Mouse (Mus musculus): Measurements from ENCODE around the gene Abhd17b. TPM values are rescaled to one million over a fixed set of nuclear protein-coding genes. Genes with fewer than 3 reads are reported as not detected.
A peak's percentile ranks its signal among the peaks of the same experiment; 100 is the strongest.

Abhd17b gene
- polyA plus RNA-seq, 1 experiment from 2014 or later: 42.7 TPM

GRCm38 (mm10) chr19:21725168-21725567, 72.2 kb downstream of the Abhd17b start:
- Histone ChIP-seq H3K4me2 (ENCODE audit: low read depth, low read length) (no peak overlapping the region), H3K27ac (replicated peaks; ENCODE audit: low read depth, low read length) (no peak overlapping the region), H3K4me1 (ENCODE audit: control insufficient read depth, insufficient read depth, low read length) (no peaks in the 10 kb centered on the region), H3K27me3 (ENCODE audit: control insufficient read depth, insufficient read depth, low read length) (no peaks in the 10 kb centered on the region), H3K9ac (replicated peaks; ENCODE audit: low read length) (no peak overlapping the region), H3K36me3 (replicated peaks; ENCODE audit: control insufficient read depth, insufficient read depth, low read depth, low read length) (no peaks in the 10 kb centered on the region), H3K4me3 (ENCODE audit: low read depth, low read length) (no peak overlapping the region), H3K9me3 (replicated peaks; ENCODE audit: control insufficient read depth, low read length) (no peaks in the 10 kb centered on the region)
- DNase-seq (ENCODE audit: low spot score) (no peak), ATAC-seq (replicated peaks; ENCODE audit: insufficient number of reproducible peaks, low FRiP score, low TSS enrichment, low read depth) (no peak)
- WGBS: 97% methylated on average over 1 of the region's 1 CpGs

- DNase-seq (ENCODE audit: low spot score): no peak
- WGBS: 45% methylated on average over 2 of the region's 2 CpGs
- Histone ChIP-seq H3K9me3 (replicated peaks; ENCODE audit: control insufficient read depth, low read length) (no peaks in the 10 kb centered on the region), H3K27ac (replicated peaks; ENCODE audit: low read depth, low read length) (no peak overlapping the region), H3K36me3 (replicated peaks; ENCODE audit: control insufficient read depth, insufficient read depth, low read depth, low read length) (no peaks in the 10 kb centered on the region), H3K4me1 (ENCODE audit: control insufficient read depth, insufficient read depth, low read length) (no peaks in the 10 kb centered on the region), H3K4me3 (ENCODE audit: low read depth, low read length) (no peak overlapping the region), H3K27me3 (ENCODE audit: control insufficient read depth, insufficient read depth, low read length) (no peaks in the 10 kb centered on the region), H3K9ac (replicated peaks; ENCODE audit: low read length) (no peak overlapping the region), H3K4me2 (ENCODE audit: low read depth, low read length) (no peak overlapping the region)
- ATAC-seq (replicated peaks; ENCODE audit: insufficient number of reproducible peaks, low FRiP score, low TSS enrichment, low read depth): no peak
Measured at GRCm38 (mm10) chr19:21727081-21727480, 74.1 kb downstream of the Abhd17b start.

- no peak overlapping the region for H3K9ac ChIP-seq (replicated peaks; ENCODE audit: low read length)
- no peaks in the 10 kb centered on the region for H3K27me3 ChIP-seq (ENCODE audit: control insufficient read depth, insufficient read depth, low read length)
- H3K4me1 ChIP-seq (ENCODE audit: control insufficient read depth, insufficient read depth, low read length): no peaks in the 10 kb centered on the region
- H3K9me3 ChIP-seq (replicated peaks; ENCODE audit: control insufficient read depth, low read length): no peaks in the 10 kb centered on the region
- WGBS: 93% methylated on average over 6 of the region's 6 CpGs
- H3K4me2 ChIP-seq (ENCODE audit: low read depth, low read length): no peak overlapping the region
- H3K36me3 ChIP-seq (replicated peaks; ENCODE audit: control insufficient read depth, insufficient read depth, low read depth, low read length): no peaks in the 10 kb centered on the region
- H3K4me3 ChIP-seq (ENCODE audit: low read depth, low read length): no peak overlapping the region
- H3K27ac ChIP-seq (replicated peaks; ENCODE audit: low read depth, low read length): no peak overlapping the region
- DNase-seq (ENCODE audit: low spot score) (no peak), ATAC-seq (replicated peaks; ENCODE audit: insufficient number of reproducible peaks, low FRiP score, low TSS enrichment, low read depth) (no peak)
Measured at GRCm38 (mm10) chr19:21728342-21728741, 75.4 kb downstream of the Abhd17b start.

DNA sequence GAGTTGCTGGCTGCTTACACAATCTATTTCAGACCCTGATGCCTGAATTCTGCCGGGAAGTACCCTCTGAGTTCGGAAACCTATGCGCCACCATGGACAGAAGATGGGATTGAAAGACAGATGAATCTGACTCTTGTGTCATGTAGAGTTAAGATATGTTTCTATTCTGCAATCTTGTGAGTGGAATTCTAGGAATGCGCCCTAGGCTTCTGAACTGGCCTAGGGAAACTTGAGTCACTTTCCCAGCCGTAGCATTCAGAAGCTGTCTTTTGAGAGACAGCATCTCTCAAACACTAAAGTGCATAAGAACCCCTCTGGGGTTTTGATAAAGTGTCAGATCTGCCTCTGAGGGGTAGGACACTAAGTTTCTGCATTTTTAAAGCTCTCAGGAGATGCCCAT, 78.9 kb downstream of the Abhd17b start:
- Histone ChIP-seq H3K4me1 (ENCODE audit: control insufficient read depth, insufficient read depth, low read length) (no peaks in the 10 kb centered on the region), H3K9me3 (replicated peaks; ENCODE audit: control insufficient read depth, low read length) (no peaks in the 10 kb centered on the region), H3K36me3 (replicated peaks; ENCODE audit: control insufficient read depth, insufficient read depth, low read depth, low read length) (no peaks in the 10 kb centered on the region), H3K27me3 (ENCODE audit: control insufficient read depth, insufficient read depth, low read length) (no peaks in the 10 kb centered on the region), H3K4me3 (ENCODE audit: low read depth, low read length) (no peak overlapping the region), H3K9ac (replicated peaks; ENCODE audit: low read length) (no peak overlapping the region), H3K27ac (replicated peaks; ENCODE audit: low read depth, low read length) (no peak overlapping the region), H3K4me2 (ENCODE audit: low read depth, low read length) (no peak overlapping the region)
- ATAC-seq (replicated peaks; ENCODE audit: insufficient number of reproducible peaks, low FRiP score, low TSS enrichment, low read depth) (no peak), DNase-seq (ENCODE audit: low spot score) (no peak)
- 67% methylated on average over 5 of the region's 5 CpGs for WGBS

DNA sequence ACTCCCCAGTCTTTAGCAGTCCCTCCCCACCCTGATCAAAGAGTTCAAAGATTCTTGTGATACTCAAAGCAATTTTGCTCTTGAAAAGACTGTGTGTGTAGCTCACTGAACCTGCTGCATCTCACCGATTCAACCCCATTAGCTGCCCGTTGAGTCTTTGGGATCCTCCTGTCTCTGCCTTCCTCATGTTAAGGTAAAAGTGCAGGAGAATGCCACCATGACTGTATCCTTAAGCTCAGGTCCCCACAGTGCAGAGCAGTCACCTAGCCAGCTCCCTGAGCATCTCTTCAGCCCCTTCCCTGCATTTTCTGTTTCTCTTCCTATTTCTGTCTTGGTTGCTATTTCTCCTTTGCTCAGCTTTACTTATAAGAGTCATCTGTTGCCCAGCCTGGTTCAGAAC, 80.2 kb downstream of the Abhd17b start:
- Histone ChIP-seq H3K27me3 (ENCODE audit: control insufficient read depth, insufficient read depth, low read length) (no peaks in the 10 kb centered on the region), H3K9ac (replicated peaks; ENCODE audit: low read length) (no peak overlapping the region), H3K27ac (replicated peaks; ENCODE audit: low read depth, low read length) (no peak overlapping the region), H3K4me2 (ENCODE audit: low read depth, low read length) (no peak overlapping the region), H3K4me1 (ENCODE audit: control insufficient read depth, insufficient read depth, low read length) (no peaks in the 10 kb centered on the region), H3K4me3 (ENCODE audit: low read depth, low read length) (no peak overlapping the region), H3K9me3 (replicated peaks; ENCODE audit: control insufficient read depth, low read length) (no peaks in the 10 kb centered on the region), H3K36me3 (replicated peaks; ENCODE audit: control insufficient read depth, insufficient read depth, low read depth, low read length) (no peaks in the 10 kb centered on the region)
- no peak for DNase-seq (ENCODE audit: low spot score)
- no peak for ATAC-seq (replicated peaks; ENCODE audit: insufficient number of reproducible peaks, low FRiP score, low TSS enrichment, low read depth)
- 87% methylated on average over 2 of the region's 2 CpGs for WGBS

DNA sequence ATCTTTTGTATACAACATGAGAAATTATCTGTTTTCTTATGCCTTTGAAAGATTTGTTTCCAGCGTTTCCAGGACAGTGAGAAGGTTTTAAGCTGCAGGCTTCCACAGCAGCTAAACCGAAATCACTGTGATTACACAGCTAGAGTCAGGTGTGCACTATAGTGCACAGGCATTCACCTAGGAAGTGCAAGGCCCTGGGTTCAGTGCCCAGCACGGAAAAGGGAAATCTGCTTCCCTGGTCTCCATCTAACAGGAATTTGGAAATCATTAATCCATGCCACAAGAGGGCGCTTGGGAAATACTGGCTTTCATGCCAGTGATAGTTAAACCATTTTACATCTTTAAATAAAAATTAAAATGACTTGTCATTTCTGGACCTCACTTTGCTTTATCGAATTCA, 81.1 kb downstream of the Abhd17b start:
- H3K27ac ChIP-seq (replicated peaks; ENCODE audit: low read depth, low read length): no peak overlapping the region
- no peak overlapping the region for H3K4me2 ChIP-seq (ENCODE audit: low read depth, low read length)
- no peaks in the 10 kb centered on the region for H3K27me3 ChIP-seq (ENCODE audit: control insufficient read depth, insufficient read depth, low read length)
- H3K36me3 ChIP-seq (replicated peaks; ENCODE audit: control insufficient read depth, insufficient read depth, low read depth, low read length): no peaks in the 10 kb centered on the region
- no peaks in the 10 kb centered on the region for H3K9me3 ChIP-seq (replicated peaks; ENCODE audit: control insufficient read depth, low read length)
- DNase-seq (ENCODE audit: low spot score) (peak; percentile 68), ATAC-seq (replicated peaks; ENCODE audit: insufficient number of reproducible peaks, low FRiP score, low TSS enrichment, low read depth) (no peak)
- no peak overlapping the region for H3K4me3 ChIP-seq (ENCODE audit: low read depth, low read length)
- no peak overlapping the region for H3K9ac ChIP-seq (replicated peaks; ENCODE audit: low read length)
- WGBS: 36% methylated on average over 5 of the region's 5 CpGs
- no peaks in the 10 kb centered on the region for H3K4me1 ChIP-seq (ENCODE audit: control insufficient read depth, insufficient read depth, low read length)

Other genes starting within 250 kb of the Abhd17b start
- gene Gda, start 179.7 kb upstream of the Abhd17b start, polyA plus RNA-seq (2014; fragmentation: Nextera tagmentation; extraction: Ambion mirVana): 0.13 TPM in 1 of 2 replicates, not detected in the other
- 73.9 and 74.2 TPM in 2 replicates for gene 1110059E24Rik, start 209 bp upstream of the Abhd17b start, polyA plus RNA-seq (2014; fragmentation: Nextera tagmentation; extraction: Ambion mirVana)
- gene Cemip2, start 125.2 kb downstream of the Abhd17b start, polyA plus RNA-seq (2014; fragmentation: Nextera tagmentation; extraction: Ambion mirVana): 51.6 and 52.2 TPM in 2 replicates

Measured in embryonic facial prominence, embryonic 11.5 days (tissue).